Mouse (Mus musculus) limb, embryonic 12.5 days (tissue): ENCODE data around the gene Dnajb14. TPM values are rescaled to one million over a fixed set of nuclear protein-coding genes. Genes with fewer than 3 reads are reported as not detected.
"Not testable (repeated sequence)": the region's sequence is repeated elsewhere in the genome, so short reads cannot be mapped to it uniquely, and the experiment has no call there.

Experiments
- ATAC-seq: fragments of 200-750 bp; cut with Nextera tagmentation; 2 replicates; pipeline ENCODE4 v1.8.0; 2017; ENCODE audit warnings: low read depth, moderate TSS enrichment; ENCODE audit not compliant: insufficient number of reproducible peaks, insufficient read depth, low FRiP score, low TSS enrichment
- H3K27ac ChIP-seq: fragments of 300-500 bp; sonication (generic); 2 replicates; pipeline ENCODE4 v1.5.1; 2016; ENCODE audit warnings: mild to moderate bottlenecking, moderate library complexity
- H3K27me3 ChIP-seq: fragments of 300-500 bp; sonication (generic); 2 replicates; pipeline ENCODE4 v1.6.1; 2016; ENCODE audit warnings: mild to moderate bottlenecking, moderate library complexity
- H3K36me3 ChIP-seq: fragments of 300-500 bp; sonication (generic); 2 replicates; pipeline ENCODE4 v1.6.1; 2016; ENCODE audit warnings: mild to moderate bottlenecking, moderate library complexity
- H3K4me1 ChIP-seq: fragments of 300-500 bp; sonication (generic); replicated peaks from 2 replicates; pipeline ENCODE4 v1.6.1; 2016
- H3K4me2 ChIP-seq: fragments of 300-500 bp; sonication (generic); 2 replicates; pipeline ENCODE4 v1.6.1; 2016; ENCODE audit warnings: mild to moderate bottlenecking, moderate library complexity
- H3K4me3 ChIP-seq: fragments of 300-500 bp; sonication (generic); replicated peaks from 2 replicates; pipeline ENCODE4 v1.5.1; 2016; ENCODE audit warnings: mild to moderate bottlenecking
- H3K9ac ChIP-seq: fragments of 300-500 bp; sonication (generic); replicated peaks from 2 replicates; pipeline ENCODE4 v1.6.1; 2016; ENCODE audit warnings: mild to moderate bottlenecking, moderate library complexity
- H3K9me3 ChIP-seq: fragments of 300-500 bp; sonication (generic); 2 replicates; pipeline ENCODE4 v1.6.1; 2016; ENCODE audit warnings: mild to moderate bottlenecking, moderate library complexity
- WGBS: fragments of 180-500 bp; shearing (Covaris S2); methylation state at CpG from one replicate; pipeline ENCODE4 v1.1.7; 2016; 5-methylcytosine and 5-hydroxymethylcytosine counted together
- polyA plus RNA-seq: library from polyadenylated mRNA; unstranded; fragments of >200 nt; fragmentation: Nextera tagmentation; extraction: Ambion mirVana; gene quantifications from 2 replicates; pipeline ENCODE4 v1.2.1, GENCODE M21; 2016

The Dnajb14 gene
- polyA plus RNA-seq, 1 experiment from 2014 or later = 11.0 TPM

GRCm38 (mm10) chr3:137940757-137941156 lies 73.3 kb downstream of the Dnajb14 start:
- H3K9me3 ChIP-seq = no peaks in the 10 kb centered on the region
- H3K4me1 ChIP-seq = no peaks in the 10 kb centered on the region
- ATAC-seq = no peak
- no peaks in the 10 kb centered on the region for H3K27me3 ChIP-seq
- H3K36me3 ChIP-seq = no peaks in the 10 kb centered on the region
- no peak overlapping the region for H3K4me2 ChIP-seq
- WGBS = 69% methylated on average over 4 of the region's 4 CpGs
- no peak overlapping the region for H3K4me3 ChIP-seq
- H3K27ac ChIP-seq = no peak overlapping the region
- no peak overlapping the region for H3K9ac ChIP-seq

- H3K9me3 ChIP-seq = no peaks in the 10 kb centered on the region
- H3K36me3 ChIP-seq = no peaks in the 10 kb centered on the region
- H3K27ac ChIP-seq = no peak overlapping the region
- H3K9ac ChIP-seq = no peak overlapping the region
- H3K4me1 ChIP-seq = no peaks in the 10 kb centered on the region
- no peaks in the 10 kb centered on the region for H3K27me3 ChIP-seq
- no peak overlapping the region for H3K4me3 ChIP-seq
- no peak overlapping the region for H3K4me2 ChIP-seq
- ATAC-seq = no peak
These were observed 74.1 kb downstream of the Dnajb14 start for GRCm38 (mm10) chr3:137941555-137941954.

GRCm38 (mm10) chr3:137942098-137942622 lies 74.7 kb downstream of the Dnajb14 start:
- Histone ChIP-seq H3K36me3 (no peaks in the 10 kb centered on the region), H3K4me3 (no peak overlapping the region), H3K27me3 (no peaks in the 10 kb centered on the region), H3K4me1 (no peaks in the 10 kb centered on the region), H3K9me3 (no peaks in the 10 kb centered on the region), H3K9ac (no peak overlapping the region), H3K27ac (no peak overlapping the region), H3K4me2 (no peak overlapping the region)
- WGBS = 86% methylated on average over 12 of the region's 12 CpGs
- no peak for ATAC-seq

GRCm38 (mm10) chr3:137943737-137944154 lies 76.3 kb downstream of the Dnajb14 start:
- H3K4me1 ChIP-seq = no peaks in the 10 kb centered on the region
- H3K27me3 ChIP-seq = no peaks in the 10 kb centered on the region
- no peak overlapping the region for H3K9ac ChIP-seq
- 64% methylated on average over 6 of the region's 6 CpGs for WGBS
- ATAC-seq = no peak
- no peaks in the 10 kb centered on the region for H3K36me3 ChIP-seq
- H3K9me3 ChIP-seq = no peaks in the 10 kb centered on the region
- H3K4me2 ChIP-seq = no peak overlapping the region
- H3K4me3 ChIP-seq = no peak overlapping the region
- H3K27ac ChIP-seq = no peak overlapping the region

GRCm38 (mm10) chr3:137946827-137947226 lies 79.4 kb downstream of the Dnajb14 start:
- Histone ChIP-seq H3K4me2 (no peak overlapping the region), H3K36me3 (no peaks in the 10 kb centered on the region), H3K9me3 (no peaks in the 10 kb centered on the region), H3K4me3 (no peak overlapping the region), H3K27ac (no peak overlapping the region), H3K9ac (no peak overlapping the region), H3K4me1 (peaks cover 2% of the 10 kb centered on the region; the same call in 1 of the 2 replicates), H3K27me3 (no peaks in the 10 kb centered on the region)
- ATAC-seq = no peak
- WGBS = 80% methylated on average over 3 of the region's 3 CpGs

- H3K9me3 ChIP-seq = no peaks in the 10 kb centered on the region
- H3K4me1 ChIP-seq = peaks cover 8% of the 10 kb centered on the region
- ATAC-seq = no peak
- no peaks in the 10 kb centered on the region for H3K27me3 ChIP-seq
- H3K4me3 ChIP-seq = no peak overlapping the region
- H3K9ac ChIP-seq = no peak overlapping the region
- no peaks in the 10 kb centered on the region for H3K36me3 ChIP-seq
- H3K27ac ChIP-seq = no peak overlapping the region
- 83% methylated on average over 4 of the region's 4 CpGs for WGBS
- no peak overlapping the region for H3K4me2 ChIP-seq
These were observed 80.0 kb downstream of the Dnajb14 start for GRCm38 (mm10) chr3:137947525-137947924.

- no peak for ATAC-seq
- WGBS = 79% methylated on average over 10 of the region's 10 CpGs
- H3K4me2 ChIP-seq = no peak overlapping the region
- no peak overlapping the region for H3K27ac ChIP-seq
- H3K4me1 ChIP-seq = peaks cover 24% of the 10 kb centered on the region
- H3K9ac ChIP-seq = no peak overlapping the region
- no peaks in the 10 kb centered on the region for H3K36me3 ChIP-seq
- H3K9me3 ChIP-seq = no peaks in the 10 kb centered on the region
- no peaks in the 10 kb centered on the region for H3K27me3 ChIP-seq
- no peak overlapping the region for H3K4me3 ChIP-seq
These were observed 82.9 kb downstream of the Dnajb14 start for GRCm38 (mm10) chr3:137950191-137950885.

GRCm38 (mm10) chr3:137951302-137951701 lies 83.8 kb downstream of the Dnajb14 start:
- H3K4me2 ChIP-seq, H3K36me3 ChIP-seq, H3K27ac ChIP-seq, H3K9ac ChIP-seq, H3K27me3 ChIP-seq, ATAC-seq, H3K4me3 ChIP-seq, H3K9me3 ChIP-seq: not testable (repeated sequence)
- 90% methylated on average over 3 of the region's 3 CpGs for WGBS
- peaks cover 33% of the 10 kb centered on the region for H3K4me1 ChIP-seq

- Histone ChIP-seq H3K27ac (peak overlapping the region; percentile 62; the same call in 1 of the 2 replicates), H3K4me1 (peaks cover 33% of the 10 kb centered on the region), H3K4me2 (no peak overlapping the region), H3K4me3 (no peak overlapping the region), H3K9ac (no peak overlapping the region), H3K36me3 (no peaks in the 10 kb centered on the region), H3K9me3 (no peaks in the 10 kb centered on the region), H3K27me3 (no peaks in the 10 kb centered on the region)
- ATAC-seq = peak; percentile 23; the same call in 1 of the 2 replicates
- 22% methylated on average over 7 of the region's 7 CpGs for WGBS
These were observed 84.3 kb downstream of the Dnajb14 start for GRCm38 (mm10) chr3:137951819-137952218.

- Histone ChIP-seq H3K4me2 (no peak overlapping the region), H3K27me3 (no peaks in the 10 kb centered on the region), H3K4me1 (peaks cover 33% of the 10 kb centered on the region), H3K4me3 (no peak overlapping the region), H3K9me3 (no peaks in the 10 kb centered on the region), H3K27ac (peak overlapping the region; percentile 62), H3K36me3 (no peaks in the 10 kb centered on the region), H3K9ac (no peak overlapping the region)
- ATAC-seq = peak; percentile 76; the same call in 1 of the 2 replicates
- WGBS = 62% methylated on average over 4 of the region's 4 CpGs
These were observed 84.9 kb downstream of the Dnajb14 start for GRCm38 (mm10) chr3:137952225-137952913.

- Histone ChIP-seq H3K36me3 (no peaks in the 10 kb centered on the region), H3K4me3 (no peak overlapping the region), H3K9ac (no peak overlapping the region), H3K9me3 (no peaks in the 10 kb centered on the region), H3K4me1 (peaks cover 33% of the 10 kb centered on the region), H3K4me2 (no peak overlapping the region), H3K27me3 (no peaks in the 10 kb centered on the region), H3K27ac (peak overlapping the region; percentile 62; the same call in 1 of the 2 replicates)
- ATAC-seq = no peak
- WGBS = 66% methylated on average over 14 of the region's 14 CpGs
These were observed 85.7 kb downstream of the Dnajb14 start for GRCm38 (mm10) chr3:137952914-137953880.
